Mouse (Mus musculus): ENCODE data around the gene Ell.

DNA sequence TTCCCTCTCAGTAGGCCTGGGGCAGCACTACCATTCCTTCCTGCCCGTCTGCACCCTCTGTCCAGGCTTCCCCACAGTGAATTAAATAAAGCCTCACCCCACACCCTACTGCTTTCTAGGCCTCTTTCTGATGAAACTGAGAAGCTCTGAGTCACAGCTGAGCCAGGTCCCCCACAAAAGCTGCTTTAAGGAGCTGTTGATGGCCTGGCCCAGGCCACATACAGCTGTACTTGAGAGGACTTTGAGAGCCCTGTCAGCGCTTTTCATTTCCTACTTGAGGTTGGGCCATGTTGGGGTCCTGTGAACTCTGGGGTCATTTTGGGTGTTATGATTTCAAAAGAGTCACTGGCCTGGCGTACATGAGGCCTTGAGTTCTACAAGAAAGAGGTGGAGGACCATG, 4.0 kb upstream of the Ell start:
- no peak for TF ChIP-seq CTCF (IDR thresholded peaks at IDR 0.05; ENCODE audit: borderline replicate concordance, insufficient read depth, low read length)
- TF ChIP-seq POLR2A (IDR thresholded peaks at IDR 0.05; ENCODE audit: low read depth, low read length): no peak

Measured in embryonic fibroblast, embryonic 13.5 days (primary cell).